Mouse (Mus musculus) thymus, adult 2 months (tissue): ENCODE measurements around the gene Ttc39d.

Experiments
- CTCF ChIP-seq: fragments of 200-500 bp; IDR thresholded peaks from 2 replicates; pipeline ENCODE4 v1.5.1; 2012; ENCODE audit warnings: mild to moderate bottlenecking, control low read depth, low read length, moderate library complexity, borderline replicate concordance; ENCODE audit not compliant: control insufficient read depth, poor library complexity, insufficient read depth; ENCODE audit errors: extremely low read depth
- POLR2A ChIP-seq: fragments of 200-500 bp; IDR thresholded peaks from 2 replicates; pipeline ENCODE4 v1.6.1; 2012; ENCODE audit warnings: mild to moderate bottlenecking, low read length, control low read depth, moderate library complexity; ENCODE audit not compliant: control insufficient read depth, poor library complexity, insufficient read depth; ENCODE audit errors: extremely low read depth

- no peak for TF ChIP-seq POLR2A
- no peak for TF ChIP-seq CTCF
Measured at GRCm38 (mm10) chr17:80170951-80171350, 36.3 kb upstream of the Ttc39d start.
